Mouse (Mus musculus): ENCODE results near the gene Gng2.

The Gng2 gene

GRCm38 (mm10) chr14:19976421-19977270 is 781 bp downstream of the Gng2 start:
- 4% methylated on average over 24 of the region's 24 CpGs for WGBS

GRCm38 (mm10) chr14:19974978-19975493 is 2.4 kb downstream of the Gng2 start:
- 22% methylated on average over 11 of the region's 11 CpGs for WGBS

- 32% methylated on average over 5 of the region's 5 CpGs for WGBS
Observed at GRCm38 (mm10) chr14:19974429-19974828, 3.0 kb downstream of the Gng2 start.

GRCm38 (mm10) chr14:19972316-19973029 is 5.0 kb downstream of the Gng2 start:
- 77% methylated on average over 13 of the region's 13 CpGs for WGBS

DNA sequence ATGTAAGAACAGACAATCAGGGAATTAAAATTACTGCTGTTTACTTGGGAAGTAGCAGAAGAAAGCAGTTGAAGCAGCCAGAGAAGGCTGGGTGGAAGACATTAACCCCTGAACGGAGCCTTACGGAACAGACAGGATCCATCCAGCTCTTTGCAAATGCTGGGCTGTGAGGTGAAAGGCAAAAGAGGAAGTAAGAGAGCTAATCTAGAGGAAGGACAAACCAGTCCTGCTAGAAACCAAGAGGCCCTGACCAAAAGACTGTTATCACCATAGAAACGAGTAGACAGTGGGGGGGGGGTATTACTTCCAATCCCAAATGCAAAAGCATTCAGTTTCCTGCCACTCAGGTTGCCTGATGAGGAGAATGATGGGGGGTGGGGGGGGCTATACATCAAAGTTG is 6.6 kb downstream of the Gng2 start:
- 41% methylated on average over 3 of the region's 3 CpGs for WGBS

- 57% methylated on average over 6 of the region's 6 CpGs for WGBS
Observed at GRCm38 (mm10) chr14:19970106-19970785, 7.2 kb downstream of the Gng2 start.

DNA sequence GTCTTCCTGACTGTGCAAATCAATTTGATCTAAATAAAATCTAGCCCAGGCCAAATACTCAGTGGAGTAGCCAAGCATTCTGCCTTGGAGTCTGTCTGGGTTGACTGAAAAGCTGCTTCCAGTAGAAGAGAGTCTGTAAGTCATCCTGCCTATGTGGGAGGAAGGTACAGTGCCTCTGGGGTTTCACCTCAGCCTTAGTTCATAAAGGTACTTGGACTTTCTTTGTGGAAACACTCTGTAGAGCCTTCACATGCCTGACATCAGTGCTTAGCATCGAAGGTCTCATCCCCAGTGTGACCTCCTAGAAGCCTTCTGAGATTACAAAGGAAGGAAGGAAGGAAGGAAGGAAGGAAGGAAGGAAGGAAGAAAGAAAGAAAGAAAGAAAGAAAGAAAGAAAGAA is 7.9 kb downstream of the Gng2 start:
- WGBS, result 76% methylated on average over 1 of the region's 1 CpGs

GRCm38 (mm10) chr14:19969011-19969521 is 8.4 kb downstream of the Gng2 start:
- WGBS, result 21% methylated on average over 5 of the region's 5 CpGs

DNA sequence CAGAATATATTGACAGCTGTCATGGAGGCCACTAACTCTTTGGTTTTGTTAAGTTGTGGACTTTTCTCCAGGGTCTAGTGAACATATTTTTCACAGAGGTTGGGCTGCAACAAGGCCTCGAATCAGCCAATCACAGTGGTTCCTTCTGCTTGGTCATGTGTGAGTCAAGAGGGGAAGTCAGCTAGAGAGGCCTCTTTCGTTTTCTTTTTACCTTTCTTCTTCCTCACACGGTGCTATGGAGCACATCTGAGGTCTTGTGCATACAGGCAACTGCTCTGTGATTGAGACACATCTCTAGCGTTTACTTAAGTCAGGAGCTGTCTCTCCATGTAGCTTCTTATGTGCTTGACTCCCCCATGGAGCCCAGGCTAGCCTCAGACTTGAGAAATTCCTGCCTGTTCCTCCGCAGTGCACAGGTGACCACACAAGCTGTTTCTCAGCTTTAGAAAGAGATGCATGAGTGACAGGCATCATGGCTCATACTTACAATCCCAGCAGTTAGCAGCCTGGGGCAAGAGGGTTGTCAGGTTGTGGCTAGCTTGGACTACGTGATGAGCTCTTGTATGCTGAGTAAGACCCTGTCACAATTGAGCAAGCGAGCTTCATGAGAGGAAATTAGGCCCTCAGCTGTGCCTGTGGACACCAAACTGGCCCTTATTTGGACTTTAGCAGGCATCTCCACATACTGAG is 9.0 kb downstream of the Gng2 start:
- WGBS, result 75% methylated on average over 7 of the region's 7 CpGs

DNA sequence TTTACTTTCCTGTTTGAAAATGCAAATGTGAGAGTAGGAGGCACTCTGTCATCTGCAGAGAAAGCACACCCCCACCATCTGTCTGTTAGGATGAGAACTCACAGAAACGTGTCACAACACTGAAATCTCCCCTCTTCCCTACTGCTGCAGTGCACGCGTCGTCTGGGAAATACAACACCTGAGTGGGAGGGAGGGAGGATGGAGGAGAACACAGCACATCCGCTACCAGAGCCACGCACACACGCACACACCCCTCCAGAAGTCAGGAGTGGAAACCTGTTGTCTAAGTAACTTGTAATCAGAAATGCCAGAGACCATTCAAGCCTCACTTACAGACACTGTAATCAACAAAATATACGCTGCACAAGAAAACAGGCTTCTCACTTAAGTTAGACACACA is 9.9 kb downstream of the Gng2 start:
- 41% methylated on average over 8 of the region's 8 CpGs for WGBS

DNA sequence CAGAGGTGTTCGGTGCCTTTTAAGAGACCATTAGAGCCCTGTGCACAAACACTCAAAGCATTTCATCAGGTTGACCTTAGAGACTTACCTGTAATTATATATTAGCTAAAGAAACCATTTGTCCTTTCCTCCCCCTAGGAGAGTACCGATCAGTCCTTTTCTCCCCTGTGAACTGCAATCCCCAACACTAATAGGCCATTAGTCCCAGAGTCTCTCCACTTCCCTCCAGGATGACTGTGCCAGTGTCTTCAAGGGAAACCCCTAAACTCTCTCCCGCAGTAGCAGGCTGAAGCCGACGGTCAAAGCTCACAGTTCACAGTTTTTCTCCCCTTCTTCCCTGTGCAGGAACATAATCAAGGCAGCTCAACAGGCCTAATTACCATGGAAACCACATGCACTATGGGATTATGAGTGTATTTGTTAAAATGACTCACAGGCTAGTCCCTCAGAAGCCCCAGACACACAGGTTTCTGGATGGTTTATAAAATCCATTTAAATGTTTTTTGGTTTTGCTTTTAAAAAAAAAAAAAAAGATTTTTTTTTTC is 13.4 kb downstream of the Gng2 start:
- WGBS, result 49% methylated on average over 5 of the region's 5 CpGs

- 38% methylated on average over 15 of the region's 15 CpGs for WGBS
Observed at GRCm38 (mm10) chr14:19961924-19962915, 15.2 kb downstream of the Gng2 start.

DNA sequence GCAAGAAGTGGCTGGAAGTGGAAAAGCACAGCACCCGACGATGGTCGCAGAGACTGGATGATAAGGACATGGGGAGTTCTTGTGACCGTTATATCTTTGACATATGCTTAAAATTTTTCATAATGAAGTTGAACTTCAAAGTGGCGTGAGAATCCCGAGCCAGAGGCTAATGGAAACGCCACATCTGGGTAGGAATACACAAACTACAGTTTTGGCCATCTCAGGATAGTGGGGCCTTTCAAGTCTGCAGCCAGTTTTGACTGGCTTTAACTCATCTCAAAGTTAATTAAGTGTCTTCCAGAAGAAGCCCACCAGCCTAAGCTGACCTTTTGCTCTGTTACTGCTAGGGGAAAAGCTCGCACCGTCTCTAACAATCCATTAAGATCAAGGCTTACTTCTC is 17.6 kb downstream of the Gng2 start:
- WGBS, result 83% methylated on average over 9 of the region's 9 CpGs

DNA sequence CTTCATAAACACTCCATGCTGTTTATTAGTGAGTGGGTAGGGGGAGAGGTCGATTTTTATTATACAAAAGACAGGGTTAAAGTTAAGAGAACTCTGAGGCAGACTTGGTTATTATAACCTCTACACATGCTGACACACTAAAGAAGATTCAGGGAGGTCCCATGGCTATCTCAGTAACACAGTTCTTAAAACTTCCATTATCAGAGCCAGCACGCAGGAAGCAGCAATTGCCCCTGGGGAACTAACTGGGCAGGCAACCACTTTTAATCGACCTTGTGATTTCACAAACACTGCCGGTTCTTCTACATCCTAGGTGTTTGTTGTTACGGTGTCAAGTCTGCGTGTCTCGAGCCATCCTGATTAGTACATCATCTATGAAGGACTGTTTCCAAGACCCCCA is 22.4 kb downstream of the Gng2 start:
- 79% methylated on average over 7 of the region's 7 CpGs for WGBS

- WGBS, result 84% methylated on average over 4 of the region's 4 CpGs
Observed at GRCm38 (mm10) chr14:19950812-19951211, 26.6 kb downstream of the Gng2 start.

DNA sequence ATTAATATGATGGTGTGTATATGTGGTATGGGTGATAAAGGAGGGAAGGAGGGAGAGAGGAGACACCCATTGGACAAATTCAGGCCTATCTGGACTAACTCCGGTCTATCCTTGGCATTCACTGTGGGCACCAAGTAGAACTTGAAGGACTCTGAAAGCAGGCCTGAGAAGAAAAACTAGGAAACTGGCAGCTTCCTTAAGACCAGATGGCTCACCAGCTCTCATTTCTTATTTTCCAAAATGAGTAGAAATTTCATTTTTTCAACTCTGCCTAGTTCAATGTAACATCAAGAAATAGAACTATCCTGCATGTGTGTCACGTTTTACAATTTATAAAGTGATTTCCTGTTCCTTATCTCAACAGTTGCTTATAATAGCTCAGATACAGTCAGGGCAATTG is 28.0 kb downstream of the Gng2 start:
- WGBS, result 58% methylated on average over 2 of the region's 2 CpGs

GRCm38 (mm10) chr14:19946221-19946620 is 31.2 kb downstream of the Gng2 start:
- 53% methylated on average over 7 of the region's 7 CpGs for WGBS

GRCm38 (mm10) chr14:19942732-19943131 is 34.7 kb downstream of the Gng2 start:
- WGBS, result 46% methylated on average over 3 of the region's 3 CpGs

- 66% methylated on average over 4 of the region's 4 CpGs for WGBS
Observed at GRCm38 (mm10) chr14:19942329-19942728, 35.1 kb downstream of the Gng2 start.

DNA sequence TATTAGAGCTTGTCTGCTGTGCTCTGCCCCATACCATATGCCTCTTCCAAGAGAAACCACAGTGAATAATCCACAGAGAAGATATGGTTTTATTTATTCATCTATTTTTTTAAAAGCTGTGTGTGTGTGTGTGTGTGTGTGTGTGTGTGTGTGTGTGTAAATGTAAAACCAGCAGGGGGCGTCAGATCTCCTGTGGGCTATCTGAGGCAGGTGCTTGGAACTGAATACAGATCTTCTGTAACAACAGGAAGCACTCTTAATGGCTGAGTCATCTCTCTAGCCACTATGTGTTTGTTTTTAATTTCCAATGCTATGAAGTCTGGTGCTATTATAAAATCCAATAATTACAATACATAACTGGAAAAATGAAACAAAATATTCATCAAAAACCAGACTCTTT is 37.4 kb downstream of the Gng2 start:
- WGBS, result 88% methylated on average over 1 of the region's 1 CpGs
